Mouse (Mus musculus) kidney, postnatal 10 days (tissue): Measurements from ENCODE around the gene Rnaseh2c.

Experiments used
- DNase-seq: peaks from one replicate; pipeline ENCODE4 v3.0.0; 2021; ENCODE audit warnings: mixed read lengths

Gene Rnaseh2c

GRCm38 (mm10) chr19:5601752-5602541, at the start of gene Rnaseh2c:
Gene Rnaseh2c, plus strand, starts transcription at chr19:5601873.
- DNase-seq = peak; percentile 81

- no peak for DNase-seq
Measured at GRCm38 (mm10) chr19:5553802-5554201, 47.9 kb upstream of the Rnaseh2c start.

GRCm38 (mm10) chr19:5554212-5554611, 47.5 kb upstream of the Rnaseh2c start:
- peak; percentile 65 for DNase-seq

GRCm38 (mm10) chr19:5558169-5558568, 43.5 kb upstream of the Rnaseh2c start:
- peak; percentile 67 for DNase-seq

GRCm38 (mm10) chr19:5558770-5559169, 42.9 kb upstream of the Rnaseh2c start:
- peak; percentile 32 for DNase-seq

GRCm38 (mm10) chr19:5559229-5559628, 42.4 kb upstream of the Rnaseh2c start:
- peak; percentile 74 for DNase-seq

GRCm38 (mm10) chr19:5559631-5560456, 41.8 kb upstream of the Rnaseh2c start:
- peak; percentile 57 for DNase-seq

- peak; percentile 78 for DNase-seq
Measured at GRCm38 (mm10) chr19:5560457-5561041, 41.1 kb upstream of the Rnaseh2c start, which contains the start of gene Ovol1. Gene Ovol1, minus strand, starts transcription at chr19:5560646.

GRCm38 (mm10) chr19:5561252-5561790, 40.4 kb upstream of the Rnaseh2c start:
- DNase-seq = peak; percentile 66

GRCm38 (mm10) chr19:5561886-5562285, 39.8 kb upstream of the Rnaseh2c start:
- DNase-seq = peak; percentile 40

GRCm38 (mm10) chr19:5562776-5563175, 38.9 kb upstream of the Rnaseh2c start:
- DNase-seq = no peak

GRCm38 (mm10) chr19:5566316-5566715, 35.4 kb upstream of the Rnaseh2c start:
- DNase-seq = peak; percentile 68

GRCm38 (mm10) chr19:5567180-5567533, 34.5 kb upstream of the Rnaseh2c start:
- DNase-seq = no peak

GRCm38 (mm10) chr19:5567534-5568469, 33.9 kb upstream of the Rnaseh2c start, which contains the start of gene Ap5b1:
Gene Ap5b1, plus strand, starts transcription at chr19:5568025.
- peak; percentile 92 for DNase-seq

- DNase-seq = peak; percentile 91
Measured at GRCm38 (mm10) chr19:5568470-5569140, 33.1 kb upstream of the Rnaseh2c start.

GRCm38 (mm10) chr19:5569521-5569920, 32.2 kb upstream of the Rnaseh2c start:
- no peak for DNase-seq

GRCm38 (mm10) chr19:5570353-5571246, 31.1 kb upstream of the Rnaseh2c start:
- no peak for DNase-seq

- DNase-seq = peak; percentile 19
Measured at GRCm38 (mm10) chr19:5571831-5572230, 29.8 kb upstream of the Rnaseh2c start.

- peak; percentile 36 for DNase-seq
Measured at GRCm38 (mm10) chr19:5572331-5573125, 29.1 kb upstream of the Rnaseh2c start.
